Mouse (Mus musculus) brain, embryonic 14.5 days (tissue): Measurements from ENCODE around the gene Myrfl.

Source experiments
- CTCF ChIP-seq: fragments of 200-500 bp; IDR thresholded peaks from 2 replicates; pipeline ENCODE4 v1.5.1; 2012; ENCODE audit warnings: inconsistent platforms, mild to moderate bottlenecking, moderate library complexity, borderline replicate concordance; ENCODE audit not compliant: insufficient read depth, insufficient read length; ENCODE audit errors: extremely low read depth
- POLR2A ChIP-seq: fragments of 200-500 bp; IDR thresholded peaks from 2 replicates; pipeline ENCODE4 v1.6.1; 2012; ENCODE audit warnings: mild to moderate bottlenecking, inconsistent platforms, borderline replicate concordance; ENCODE audit not compliant: poor library complexity, insufficient read depth, insufficient read length, severe bottlenecking; ENCODE audit errors: extremely low read depth

- peak; percentile 98 for TF ChIP-seq CTCF
- no peak for TF ChIP-seq POLR2A
Measured at GRCm38 (mm10) chr10:116848749-116849473, 47.8 kb downstream of the Myrfl start.
